Mouse (Mus musculus) layer of hippocampus, postnatal 10 days (tissue): Measurements from ENCODE around the gene Gnao1. TPM values are rescaled to one million over a fixed set of nuclear protein-coding genes. Genes with fewer than 3 reads are reported as not detected.

ENCODE experiments used
- DNase-seq, 2 experiments: peaks; one replicate each; pipeline ENCODE4 v3.0.0; 2021; ENCODE audit warnings: low spot score in 2 of 2
- total RNA-seq, 2 experiments: library from RNA; stranded (reverse); gene quantifications; 2 replicates each; pipeline ENCODE4 v1.2.3; 2021

The Gnao1 gene
- total RNA-seq, 2 experiments from 2014 or later: 901 to 916 TPM

DNA sequence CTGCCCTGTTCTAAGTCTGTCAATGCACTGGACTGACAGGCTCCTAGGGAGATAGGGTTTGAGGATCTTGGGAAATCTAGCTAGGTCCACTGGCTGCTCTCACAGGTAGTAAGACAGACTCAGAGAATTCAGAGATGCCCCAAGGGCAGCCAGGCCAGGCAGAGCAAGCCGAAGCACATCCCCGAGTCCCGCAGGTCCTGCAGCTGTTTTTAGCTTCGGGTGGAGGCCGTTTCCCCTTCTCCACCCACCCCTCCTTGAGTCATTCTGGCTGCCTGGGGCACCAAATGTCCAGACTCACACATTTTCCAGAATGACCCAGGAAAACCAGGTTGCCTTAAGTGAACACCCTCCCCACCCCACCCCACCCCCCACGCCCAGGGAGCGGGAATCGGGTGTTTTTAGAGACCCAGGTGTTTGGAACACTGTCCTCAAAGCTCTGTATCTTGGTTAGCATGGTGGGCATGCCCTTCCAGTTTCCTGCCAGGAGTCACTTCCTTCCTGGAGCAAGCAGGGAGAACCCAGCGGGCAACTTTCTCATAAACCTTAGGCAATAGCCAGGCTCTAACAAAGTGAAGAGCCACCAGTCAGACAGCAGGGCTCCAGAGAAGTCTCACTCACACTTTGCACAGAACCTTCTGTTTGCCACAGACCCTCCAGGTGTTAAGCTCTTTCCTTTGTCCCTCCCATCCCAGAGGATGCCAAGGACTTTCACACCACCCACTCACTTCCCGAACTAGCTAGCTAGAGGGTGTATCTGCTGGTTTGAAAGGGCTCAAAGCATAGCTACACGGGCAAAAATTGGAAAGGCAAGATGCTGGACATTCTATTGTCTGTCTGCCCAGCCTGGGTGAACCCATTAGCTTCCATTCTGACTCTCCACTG lies 131.0 kb downstream of the Gnao1 start:
- no peak for DNase-seq

- DNase-seq: no peak
These were observed 131.9 kb downstream of the Gnao1 start for GRCm38 (mm10) chr8:93941636-93942054.

DNA sequence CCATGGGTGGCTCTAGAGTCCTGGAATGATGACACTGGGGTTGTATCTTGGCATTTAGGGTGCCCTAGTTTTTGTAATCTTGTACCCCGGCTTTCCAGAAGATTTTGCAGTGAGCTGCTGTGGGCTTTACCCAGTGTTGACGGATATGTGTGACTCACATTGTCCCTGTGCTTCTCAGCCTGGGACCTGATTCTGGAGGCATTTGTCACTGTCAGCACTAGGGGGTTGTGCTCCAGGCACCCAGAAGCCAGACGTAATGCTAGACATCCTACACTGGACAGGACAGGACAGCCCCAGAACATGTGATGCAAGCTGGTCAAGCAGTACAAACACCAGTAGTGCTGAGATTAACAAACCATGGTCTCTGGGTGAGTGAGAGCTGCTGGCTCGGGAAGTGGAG lies 136.0 kb downstream of the Gnao1 start:
- no peak for DNase-seq

- DNase-seq: no peak
These were observed 136.6 kb downstream of the Gnao1 start for GRCm38 (mm10) chr8:93946397-93946796.

- no peak for DNase-seq
These were observed 140.4 kb downstream of the Gnao1 start for GRCm38 (mm10) chr8:93950133-93950532.

DNA sequence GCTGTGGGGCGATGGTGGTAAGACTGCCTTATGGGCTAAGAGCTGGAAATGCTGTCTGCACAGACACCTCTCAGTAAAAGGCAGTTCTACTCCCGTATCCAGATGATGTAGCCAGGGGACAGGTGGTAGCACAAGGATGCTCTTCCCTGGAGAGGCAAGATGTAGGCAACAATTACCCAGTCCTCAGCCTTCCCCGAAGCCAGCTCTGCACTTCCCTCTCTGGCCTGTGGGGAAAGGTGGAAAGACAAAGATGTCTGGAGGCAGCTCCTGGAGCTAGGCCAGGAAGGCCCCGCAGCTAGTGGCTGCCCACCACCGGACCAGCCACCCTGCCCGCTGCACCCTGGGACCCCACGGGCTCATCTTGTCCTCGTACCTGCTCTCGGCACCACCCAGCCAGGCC lies 142.7 kb downstream of the Gnao1 start:
- no peak for DNase-seq

DNA sequence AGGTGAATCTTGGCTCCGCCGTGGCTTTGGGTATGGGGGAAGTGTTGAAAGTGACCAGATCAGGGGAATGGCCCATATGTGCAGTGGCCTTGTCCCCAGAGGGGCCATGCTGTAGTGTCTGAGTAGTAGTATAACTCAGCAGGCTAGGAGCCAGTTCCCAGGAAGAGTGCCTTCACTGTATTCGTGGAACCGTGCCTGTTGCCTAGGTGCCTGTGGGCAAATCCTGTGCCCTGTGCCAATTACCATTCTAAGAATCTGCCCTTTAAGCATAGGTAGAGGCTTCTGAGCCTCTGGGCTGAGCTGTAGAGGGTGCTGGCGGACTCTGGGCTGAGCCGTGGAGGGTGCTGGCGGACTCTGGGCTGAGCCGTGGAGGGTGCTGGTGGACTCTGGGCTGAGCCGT lies 148.6 kb downstream of the Gnao1 start:
- peak in 1 of 2 experiments; percentile 56 for DNase-seq

- DNase-seq: no peak
These were observed 151.1 kb downstream of the Gnao1 start for GRCm38 (mm10) chr8:93960909-93961308.

DNA sequence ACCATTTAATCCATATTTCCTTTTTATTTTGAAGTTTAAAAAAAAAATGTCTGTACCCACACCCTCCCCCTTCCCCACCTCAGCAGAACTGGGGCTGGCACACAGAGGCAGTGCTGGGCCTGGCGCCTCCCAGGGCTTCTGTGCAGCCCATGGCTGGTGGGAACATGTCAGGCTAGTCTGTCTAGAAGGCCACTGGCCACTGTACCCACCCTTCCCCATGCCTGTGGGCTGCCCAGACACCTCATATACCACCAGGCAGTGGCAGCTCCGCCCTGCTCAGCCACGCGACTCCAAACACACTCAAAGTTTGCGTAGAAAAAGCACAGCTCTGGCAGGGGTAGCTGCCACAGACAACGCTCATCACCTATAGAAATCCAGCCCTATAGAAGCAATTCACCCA lies 158.5 kb downstream of the Gnao1 start:
- no peak for DNase-seq

DNA sequence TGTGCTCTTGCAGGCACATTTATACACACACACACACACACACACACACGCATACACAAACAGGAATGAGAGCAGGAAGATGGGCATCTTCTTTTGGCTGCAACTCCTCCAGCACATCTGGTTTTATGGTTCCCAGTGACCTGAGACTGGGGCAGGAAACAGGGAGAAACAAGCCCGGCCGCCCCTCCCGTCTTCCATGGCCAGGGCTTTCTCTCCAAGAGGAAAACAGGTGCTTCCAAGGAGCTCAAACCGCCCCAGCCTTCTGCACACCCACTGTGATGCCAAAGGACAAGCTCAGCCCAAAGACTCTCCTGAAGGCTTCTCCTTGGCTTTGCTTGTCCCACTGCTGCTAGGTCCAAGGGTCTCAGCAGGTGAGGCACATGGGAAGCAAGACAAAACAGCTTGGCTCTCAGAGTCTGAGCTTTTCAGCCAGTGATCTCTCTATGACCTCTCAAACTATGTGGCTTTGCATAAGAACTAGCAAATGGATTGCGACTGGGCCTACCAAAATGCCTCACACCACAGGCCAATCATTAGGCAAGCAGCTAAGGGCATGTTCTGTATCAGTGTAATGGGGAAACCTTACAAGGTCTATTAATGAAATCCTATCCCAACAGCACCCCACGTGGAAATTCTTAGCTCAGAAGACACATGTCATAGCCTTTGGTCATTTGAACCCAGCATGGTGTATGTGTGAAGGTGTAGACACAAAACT lies 160.0 kb downstream of the Gnao1 start:
- no peak for DNase-seq

DNA sequence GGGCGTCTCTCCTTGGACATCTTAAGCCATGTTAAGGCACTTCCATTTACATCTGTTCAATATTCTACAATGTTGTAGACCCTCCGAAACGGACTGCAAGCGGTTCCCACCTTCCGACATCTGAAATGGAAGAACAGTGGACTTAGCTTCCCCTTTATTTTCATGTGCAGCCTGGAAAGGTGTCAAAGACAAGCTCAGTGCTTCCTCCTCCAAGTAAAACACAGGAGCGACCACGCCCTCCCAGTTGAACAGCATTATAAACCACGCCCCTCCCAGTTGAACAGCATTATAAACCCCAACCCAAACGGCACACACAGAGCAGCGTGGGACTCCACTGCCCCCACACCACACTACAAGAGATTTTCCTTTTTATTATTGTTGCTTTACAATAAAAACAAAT lies 161.7 kb downstream of the Gnao1 start:
- DNase-seq: peak in 1 of 2 experiments; percentile 13

- no peak for DNase-seq
These were observed 162.4 kb downstream of the Gnao1 start for GRCm38 (mm10) chr8:93972211-93972610.

GRCm38 (mm10) chr8:93972971-93973734 lies 163.4 kb downstream of the Gnao1 start:
- DNase-seq: peak in 1 of 2 experiments; percentile 24

GRCm38 (mm10) chr8:93973831-93974375 lies 164.1 kb downstream of the Gnao1 start:
- DNase-seq: peak in 1 of 2 experiments; percentile 14

- peak in 1 of 2 experiments; percentile 8 for DNase-seq
These were observed 164.9 kb downstream of the Gnao1 start for GRCm38 (mm10) chr8:93974602-93975186.

DNA sequence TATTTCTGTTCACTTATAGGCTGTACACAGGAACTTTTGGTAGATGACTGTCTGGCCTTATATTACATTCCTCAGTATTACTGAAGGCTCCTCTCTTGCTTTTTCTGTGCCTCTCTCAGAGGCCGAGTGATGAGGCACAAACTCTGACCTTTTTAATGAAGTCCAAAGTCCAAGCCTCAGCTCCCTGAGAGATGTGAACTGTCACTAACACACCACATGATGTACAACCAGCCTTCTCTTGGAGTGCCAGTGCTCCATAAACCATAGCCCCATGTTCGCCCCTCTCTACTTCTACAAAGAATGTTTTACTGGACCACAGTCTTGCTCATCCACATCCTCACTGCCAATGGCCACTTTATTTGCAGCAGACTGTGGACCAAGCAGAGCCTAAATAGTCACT lies 165.6 kb downstream of the Gnao1 start:
- peak in 1 of 2 experiments; percentile 6 for DNase-seq

- peak in 1 of 2 experiments; percentile 9 for DNase-seq
These were observed 166.9 kb downstream of the Gnao1 start for GRCm38 (mm10) chr8:93976446-93977211.

DNA sequence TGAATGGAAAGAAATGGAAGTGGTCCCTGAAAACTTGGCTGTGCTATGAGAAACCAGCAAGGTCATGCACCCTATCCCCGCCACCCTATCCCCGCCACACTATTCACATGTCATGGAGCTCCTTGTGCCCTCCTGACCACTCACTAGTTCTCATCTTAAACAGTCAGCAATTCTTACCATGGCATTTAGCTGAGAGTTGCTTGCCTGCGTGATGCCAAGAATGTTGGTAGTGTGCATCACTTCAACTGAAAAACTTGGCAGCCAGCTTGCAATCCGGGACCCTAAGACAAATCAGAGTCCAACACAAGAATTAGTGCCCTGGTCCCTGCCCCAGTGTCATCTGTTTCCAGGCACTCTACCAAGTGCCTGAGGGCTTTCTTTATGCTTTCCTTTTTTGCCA lies 170.4 kb downstream of the Gnao1 start:
- DNase-seq: peak in 1 of 2 experiments; percentile 16

DNA sequence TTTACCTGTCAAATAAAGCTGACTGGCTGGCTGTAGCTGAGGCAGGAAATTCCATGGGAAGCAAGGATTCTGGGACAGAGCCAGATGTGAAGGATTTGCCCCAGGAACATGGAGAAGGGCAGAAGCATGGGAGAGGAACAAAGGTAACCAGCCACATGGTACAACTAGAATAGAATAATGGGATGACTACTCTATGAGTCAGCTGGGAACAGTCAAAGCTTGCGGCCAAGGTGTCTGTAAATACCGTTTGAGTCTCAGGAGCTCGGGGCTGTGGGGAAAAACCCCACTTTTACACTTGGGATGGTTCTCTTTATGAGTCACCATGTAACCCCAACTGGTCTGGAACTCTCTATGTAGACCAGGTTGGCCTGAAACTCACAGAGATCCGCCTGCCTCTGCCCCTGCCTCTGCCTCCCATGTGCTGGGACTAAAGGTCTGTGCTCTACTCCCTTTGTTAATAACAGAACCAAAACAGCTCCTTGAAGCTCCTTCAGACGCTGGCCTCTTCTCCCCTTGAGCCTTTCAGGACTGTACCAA lies 172.0 kb downstream of the Gnao1 start:
- no peak for DNase-seq

GRCm38 (mm10) chr8:93983827-93984226 lies 174.1 kb downstream of the Gnao1 start:
- peak in 1 of 2 experiments; percentile 72 for DNase-seq
